ENCODE assay signal across 8 mouse cellular contexts in the genomic region with DNA sequence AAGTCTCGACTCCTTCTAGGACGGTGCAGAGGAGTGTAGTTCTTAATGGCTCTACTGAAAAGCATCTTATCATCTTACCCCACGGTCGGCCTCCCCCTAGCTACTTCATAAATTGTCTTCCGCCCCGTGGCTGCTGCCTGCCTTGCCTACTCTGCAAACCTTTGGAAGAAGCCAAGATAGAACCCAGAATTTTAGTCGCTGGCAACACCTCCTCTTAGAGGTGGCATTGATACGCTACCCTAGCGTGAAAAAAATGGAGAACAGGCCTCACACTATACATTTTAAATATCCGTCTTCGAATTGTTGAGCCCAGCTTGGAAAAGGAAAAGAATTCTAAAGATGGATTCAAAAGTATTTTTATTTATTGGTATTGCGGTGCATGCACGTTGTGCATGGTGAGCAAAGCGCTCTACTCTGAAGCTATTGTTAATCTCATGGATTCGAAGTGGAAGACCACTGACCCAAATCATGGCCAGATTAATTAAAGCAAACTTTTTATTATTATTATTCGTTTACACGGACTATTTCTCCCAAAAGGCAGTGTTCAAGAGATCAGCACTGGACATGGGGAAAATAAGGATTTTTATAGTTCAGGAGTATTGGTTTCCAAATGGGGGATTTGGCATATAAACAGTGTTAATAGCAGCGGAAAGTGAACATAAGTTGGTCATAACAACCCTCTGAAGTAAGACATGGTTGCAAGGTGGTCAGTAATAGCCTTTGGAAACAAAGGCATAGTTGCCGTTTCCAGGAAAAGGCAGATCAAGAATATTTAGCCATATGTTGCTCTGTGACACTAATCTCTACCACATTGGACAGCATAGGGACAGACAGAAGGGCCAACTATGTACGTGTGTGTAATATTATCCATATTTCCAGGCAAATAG. TPM values are rescaled to one million over a fixed set of nuclear protein-coding genes. Genes with fewer than 3 reads are reported as not detected.
DNase-seq lines count a peak whose midpoint lies in the region; ATAC-seq and TF ChIP-seq lines count a peak whose summit lies in the region.

No protein-coding gene starts in this region.

- peak overlapping the region; percentile 66 for H3K4me2 ChIP-seq in heart, embryonic 11.5 days

- DNase-seq in heart, adult 8-10 months (ENCODE audit: low spot score) = no peak
- no peak for DNase-seq in ES-E14 (ENCODE audit: low read depth, low spot score)
- DNase-seq in hindbrain, embryonic 10.5 days (ENCODE audit: low spot score) = no peak
- no peak for DNase-seq in midbrain, embryonic 10.5 days (ENCODE audit: low spot score)
- DNase-seq in right cerebral cortex, postnatal 36 days (ENCODE audit: low spot score in 2 of 2) = no peak
- no peak for DNase-seq in T-cell, adult 2 months (ENCODE audit: low spot score)

- no peaks in the 10 kb centered on the region for H3K9me3 ChIP-seq in heart, embryonic 11.5 days (replicated peaks; ENCODE audit: control insufficient read depth, low read length)
- H3K9me3 ChIP-seq in ES-E14 (ENCODE audit: control insufficient read depth, insufficient read depth, low read depth, low read length) = no peaks in the 10 kb centered on the region
- H3K9me3 ChIP-seq in hindbrain, embryonic 10.5 days = no peaks in the 10 kb centered on the region
- H3K9me3 ChIP-seq in midbrain, embryonic 10.5 days (replicated peaks) = no peaks in the 10 kb centered on the region

- 0 out of 2 replicates have a peak, but pooled peaks have one; percentile 16 for ATAC-seq in heart, embryonic 11.5 days (replicated peaks; ENCODE audit: insufficient number of reproducible peaks, low FRiP score, low TSS enrichment)
- ATAC-seq in megakaryocyte progenitor cell, adult 5-6 weeks (replicated peaks; ENCODE audit: poor library complexity) = no peak; the same call in 1 of the 2 replicates

- 8% methylated on average over 20 of the region's 20 CpGs for WGBS in heart, embryonic 11.5 days (ENCODE audit: insufficient replicate concordance)
- 11% methylated on average over 20 of the region's 20 CpGs for WGBS in hindbrain, embryonic 10.5 days
- WGBS in midbrain, embryonic 10.5 days = 12% methylated on average over 20 of the region's 20 CpGs

- H3K27ac ChIP-seq in heart, embryonic 11.5 days (ENCODE audit: low read depth, low read length) = peak overlapping the region; percentile 90
- peak overlapping the region; percentile 69 for H3K27ac ChIP-seq in ES-E14 (ENCODE audit: insufficient read depth, low read depth, low read length, poor library complexity, severe bottlenecking)
- peak overlapping the region; percentile 92 for H3K27ac ChIP-seq in hindbrain, embryonic 10.5 days
- H3K27ac ChIP-seq in midbrain, embryonic 10.5 days (replicated peaks) = peak overlapping the region; percentile 89

- H3K36me3 ChIP-seq in heart, embryonic 11.5 days (ENCODE audit: control insufficient read depth, insufficient read depth, low read length) = no peaks in the 10 kb centered on the region
- peaks cover 3% of the 10 kb centered on the region for H3K36me3 ChIP-seq in ES-E14 (ENCODE audit: control insufficient read depth, insufficient read depth, low read length, poor library complexity, severe bottlenecking)
- H3K36me3 ChIP-seq in hindbrain, embryonic 10.5 days = peaks cover 38% of the 10 kb centered on the region
- H3K36me3 ChIP-seq in midbrain, embryonic 10.5 days = peaks cover 38% of the 10 kb centered on the region

- H3K4me3 ChIP-seq in heart, embryonic 11.5 days (ENCODE audit: low read depth, low read length) = peak overlapping the region; percentile 78
- H3K4me3 ChIP-seq in ES-E14 (ENCODE audit: insufficient read depth in 1 of 2, low read depth in 1 of 2, low read length in 2 of 2, poor library complexity in 1 of 2, severe bottlenecking in 1 of 2) = peak overlapping the region; percentile 77 to 82
- H3K4me3 ChIP-seq in hindbrain, embryonic 10.5 days = peak overlapping the region; percentile 90
- H3K4me3 ChIP-seq in midbrain, embryonic 10.5 days = peak overlapping the region; percentile 85

- peak overlapping the region; percentile 87 for H3K9ac ChIP-seq in heart, embryonic 11.5 days (ENCODE audit: low read depth, low read length)
- peak overlapping the region; percentile 93 for H3K9ac ChIP-seq in ES-E14 (ENCODE audit: insufficient read depth, low read depth, low read length, poor library complexity, severe bottlenecking)

- H3K4me1 ChIP-seq in heart, embryonic 11.5 days (ENCODE audit: control insufficient read depth, insufficient read depth, low read length) = peaks cover 16% of the 10 kb centered on the region
- H3K4me1 ChIP-seq in ES-E14 (ENCODE audit: control insufficient read depth in 2 of 2, insufficient read depth in 2 of 2, low read length in 2 of 2, poor library complexity in 1 of 2) = peaks cover 2 to 3% of the 10 kb centered on the region in 2 experiments; a peak in 2 of 4 replicates
- H3K4me1 ChIP-seq in hindbrain, embryonic 10.5 days (replicated peaks) = peaks cover 37% of the 10 kb centered on the region
- peaks cover 42% of the 10 kb centered on the region for H3K4me1 ChIP-seq in midbrain, embryonic 10.5 days

- no peaks in the 10 kb centered on the region for H3K27me3 ChIP-seq in heart, embryonic 11.5 days (ENCODE audit: control insufficient read depth, insufficient read depth, low read length)
- no peaks in the 10 kb centered on the region for H3K27me3 ChIP-seq in hindbrain, embryonic 10.5 days (ENCODE audit: insufficient read depth, poor library complexity, severe bottlenecking)
- H3K27me3 ChIP-seq in midbrain, embryonic 10.5 days (ENCODE audit: low read depth, poor library complexity, severe bottlenecking) = no peaks in the 10 kb centered on the region

- in situ Hi-C loops in ES-E14 (cut with MboI; ENCODE audit: low sequenced_read_pairs in 2 of 2, unreplicated experiment in 2 of 2) = no loop called here

TF ChIP-seq in ES-E14, 5 proteins besides CTCF, POLR2A, EP300 and RAD21:
- no peak for TF ChIP-seq HCFC1 (IDR thresholded peaks at IDR 0.05; ENCODE audit: borderline replicate concordance, insufficient read depth, low read length)
TF ChIP-seq in ES-E14: peak in this region for 0.

RNA-seq across cellular contexts. Expression of gene Ptrh2, which starts 0.6 kb away (rescaled TPM):
- 21.5 and 22.7 TPM in 2 replicates for polyA plus RNA-seq in heart, embryonic 11.5 days (2014; fragmentation: Nextera tagmentation; extraction: Ambion mirVana)
- total RNA-seq in heart, adult 8-10 months (2022) = 1 to 10 TPM; 6.6 to 7.3 (median 7.1) TPM
- total RNA-seq in ES-E14 (2012; rRNA removed) = 15.0 and 16.6 TPM in 2 replicates
- 36.6 and 40.0 TPM in 2 replicates for polyA plus RNA-seq in hindbrain, embryonic 10.5 days (2016; fragmentation: Nextera tagmentation; extraction: Ambion mirVana)
- polyA plus RNA-seq in midbrain, embryonic 10.5 days (2016; fragmentation: Nextera tagmentation; extraction: Ambion mirVana) = 40.8 and 42.9 TPM in 2 replicates
- total RNA-seq in megakaryocyte progenitor cell, adult 5-6 weeks (2015) = 22.5 and 23.3 TPM in 2 replicates
- 26.1 and 27.1 TPM in 2 replicates for total RNA-seq in megakaryocyte progenitor cell, adult 5-6 weeks (2017)

RNA-seq across cellular contexts. Expression of gene Vmp1, which starts 0.7 kb away (rescaled TPM):
- 112 and 120 TPM in 2 replicates for polyA plus RNA-seq in heart, embryonic 11.5 days (2014; fragmentation: Nextera tagmentation; extraction: Ambion mirVana)
- 10 to 100 TPM; 60.2 to 77.1 (median 64.7) TPM for total RNA-seq in heart, adult 8-10 months (2022)
- 81.9 and 107 TPM in 2 replicates for total RNA-seq in ES-E14 (2012; rRNA removed)
- 92.8 and 96.1 TPM in 2 replicates for polyA plus RNA-seq in hindbrain, embryonic 10.5 days (2016; fragmentation: Nextera tagmentation; extraction: Ambion mirVana)
- polyA plus RNA-seq in midbrain, embryonic 10.5 days (2016; fragmentation: Nextera tagmentation; extraction: Ambion mirVana) = 96.7 and 105 TPM in 2 replicates
- total RNA-seq in megakaryocyte progenitor cell, adult 5-6 weeks (2015) = 135 and 167 TPM in 2 replicates
- 94.0 and 120 TPM in 2 replicates for total RNA-seq in megakaryocyte progenitor cell, adult 5-6 weeks (2017)
